Mouse (Mus musculus): ENCODE data around the gene Nrbf2. TPM values are rescaled to one million over a fixed set of nuclear protein-coding genes. Genes with fewer than 3 reads are reported as not detected.

The Nrbf2 gene
- total RNA-seq (2021), result 10 to 100 TPM in 1 of 2 experiments, 1 to 10 TPM in 1; 9.3 to 10.1 TPM
- long read RNA-seq, experiment 1, transcript Nrbf2-201 (4 exons, 1,813 nt), result major isoform, 20 of 22 reads
- long read RNA-seq, experiment 1, partial matches to known transcripts, result 0 of 22 reads
- long read RNA-seq, experiment 1, other reads (novel, unspliced or antisense), result 2 of 22 reads
- long read RNA-seq, experiment 2, transcript Nrbf2-201 (4 exons, 1,813 nt), result major isoform, 14 of 17 reads
- long read RNA-seq, experiment 2, partial matches to known transcripts, result 0 of 17 reads
- long read RNA-seq, experiment 2, other reads (novel, unspliced or antisense), result 3 of 17 reads

- DNase-seq, result peak; percentile 82
Observed at GRCm38 (mm10) chr10:67285176-67285814, at the start of gene Nrbf2. TSS of gene Nrbf2 (minus strand) at chr10:67285305.

DNA sequence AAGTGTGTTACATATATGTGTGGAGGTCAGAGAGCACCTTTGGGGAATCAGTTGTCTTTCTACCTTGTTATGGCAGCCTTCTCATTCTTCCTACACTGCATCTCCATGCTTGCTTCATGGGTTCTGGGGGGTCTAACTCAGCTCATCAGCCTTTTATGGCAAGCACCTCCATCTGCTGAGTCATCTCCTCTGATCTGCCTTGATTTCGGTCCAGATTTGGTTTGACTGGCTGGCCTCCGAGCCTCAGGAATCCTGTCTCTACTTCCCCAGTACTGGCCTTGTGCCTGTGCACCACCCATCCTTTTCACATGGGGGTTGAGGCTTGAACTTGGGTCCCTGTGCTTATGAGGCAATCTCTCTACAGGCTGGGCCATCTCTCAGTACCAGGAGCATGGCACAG, 45.5 kb upstream of the Nrbf2 start:
- no peak for DNase-seq

DNA sequence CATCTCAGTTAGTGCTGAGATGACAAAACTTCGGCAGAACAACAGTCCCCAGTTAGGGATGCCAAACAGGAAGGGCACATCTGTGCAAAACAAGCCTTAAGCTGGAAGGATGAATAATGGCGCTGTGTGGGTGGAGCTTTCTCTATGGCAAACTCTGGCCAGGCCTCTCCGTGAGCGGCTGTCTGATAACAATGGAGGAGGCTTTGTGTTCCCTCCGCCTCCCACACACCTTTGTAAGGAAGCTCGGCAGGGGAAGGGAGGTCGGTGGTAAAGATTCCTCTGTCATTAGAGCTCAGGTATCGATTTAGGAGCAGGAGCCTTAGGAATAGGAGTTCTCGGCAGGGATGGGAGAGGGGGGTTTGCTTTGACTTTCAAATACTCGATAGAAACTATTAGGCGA, 44.6 kb upstream of the Nrbf2 start:
- DNase-seq, result no peak

- no peak for DNase-seq
Observed at GRCm38 (mm10) chr10:67328208-67328607, 43.1 kb upstream of the Nrbf2 start.

DNA sequence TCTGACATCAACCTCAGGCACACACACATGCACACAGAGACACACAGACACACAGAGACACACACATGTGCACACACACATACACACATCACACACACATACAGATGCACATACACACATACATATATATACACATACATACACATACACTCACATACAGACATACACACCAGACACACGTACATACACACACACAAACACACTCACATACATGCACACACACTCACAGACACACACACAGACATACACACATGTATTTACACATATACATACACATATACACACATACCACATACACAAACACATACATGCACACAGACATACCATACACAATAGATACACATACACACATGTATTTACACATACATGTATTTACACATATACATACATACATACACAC, 38.9 kb upstream of the Nrbf2 start:
- DNase-seq, result no peak

GRCm38 (mm10) chr10:67321396-67321795, 36.3 kb upstream of the Nrbf2 start:
- no peak for DNase-seq

- DNase-seq, result no peak
Observed at GRCm38 (mm10) chr10:67320207-67320859, 35.2 kb upstream of the Nrbf2 start.

DNA sequence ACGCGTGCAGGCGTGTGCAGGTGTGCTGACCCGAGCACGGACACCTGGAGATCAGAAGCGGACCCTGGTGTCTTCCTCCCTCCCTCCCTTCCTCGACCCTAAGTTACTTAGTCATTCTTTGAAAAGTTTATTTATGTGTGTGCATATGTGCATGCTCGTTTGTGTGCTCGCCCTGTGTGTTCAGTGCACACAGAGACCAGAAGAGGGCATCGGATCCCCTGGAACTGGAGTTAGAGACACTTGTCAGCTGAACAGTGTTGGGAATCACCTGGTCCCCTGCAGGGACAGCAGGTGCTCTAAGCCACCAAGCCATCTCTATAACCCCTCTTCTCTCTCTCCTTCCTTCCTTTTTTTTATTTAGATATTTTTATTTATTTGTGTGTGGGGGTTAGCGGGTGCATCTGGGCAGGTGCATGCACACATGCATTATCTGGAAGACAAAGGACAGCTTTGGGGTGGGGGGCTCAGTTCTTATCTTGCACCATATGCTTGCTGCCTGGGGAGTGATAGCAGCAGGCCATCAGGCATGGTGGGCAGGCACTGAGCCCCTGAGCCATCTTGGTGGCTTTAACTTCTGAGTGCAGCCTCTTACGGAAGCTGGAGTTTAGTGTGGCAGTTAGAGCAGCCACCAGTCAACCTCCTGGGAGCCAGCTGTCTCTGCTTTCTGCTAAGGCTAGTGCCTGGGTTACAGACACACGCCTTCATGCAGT, 34.1 kb upstream of the Nrbf2 start:
- no peak for DNase-seq

- peak; percentile 27 for DNase-seq
Observed at GRCm38 (mm10) chr10:67317931-67318460, 32.9 kb upstream of the Nrbf2 start.

- DNase-seq, result peak; percentile 51
Observed at GRCm38 (mm10) chr10:67314811-67315435, 29.8 kb upstream of the Nrbf2 start.

DNA sequence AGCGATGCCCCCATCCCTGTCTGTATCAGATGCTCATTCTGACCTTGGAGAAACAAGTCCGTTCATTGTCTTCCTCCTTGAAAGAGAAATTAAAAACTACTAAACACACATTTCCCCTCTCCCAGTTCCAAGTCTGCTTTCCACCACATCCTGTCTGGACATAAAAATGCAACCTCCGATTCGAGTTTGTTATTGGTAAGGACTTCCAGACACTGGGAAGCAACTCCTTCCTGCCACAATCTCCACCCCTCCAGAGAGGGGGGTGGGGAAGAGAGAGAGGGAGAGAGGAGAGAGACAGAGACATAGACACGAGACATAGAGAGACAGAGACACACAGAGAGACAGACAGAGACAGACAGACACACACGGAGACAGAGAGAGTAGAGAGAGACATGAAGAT, 27.4 kb upstream of the Nrbf2 start:
- no peak for DNase-seq

- DNase-seq, result peak; percentile 55
Observed at GRCm38 (mm10) chr10:67311277-67311959, 26.3 kb upstream of the Nrbf2 start.

DNA sequence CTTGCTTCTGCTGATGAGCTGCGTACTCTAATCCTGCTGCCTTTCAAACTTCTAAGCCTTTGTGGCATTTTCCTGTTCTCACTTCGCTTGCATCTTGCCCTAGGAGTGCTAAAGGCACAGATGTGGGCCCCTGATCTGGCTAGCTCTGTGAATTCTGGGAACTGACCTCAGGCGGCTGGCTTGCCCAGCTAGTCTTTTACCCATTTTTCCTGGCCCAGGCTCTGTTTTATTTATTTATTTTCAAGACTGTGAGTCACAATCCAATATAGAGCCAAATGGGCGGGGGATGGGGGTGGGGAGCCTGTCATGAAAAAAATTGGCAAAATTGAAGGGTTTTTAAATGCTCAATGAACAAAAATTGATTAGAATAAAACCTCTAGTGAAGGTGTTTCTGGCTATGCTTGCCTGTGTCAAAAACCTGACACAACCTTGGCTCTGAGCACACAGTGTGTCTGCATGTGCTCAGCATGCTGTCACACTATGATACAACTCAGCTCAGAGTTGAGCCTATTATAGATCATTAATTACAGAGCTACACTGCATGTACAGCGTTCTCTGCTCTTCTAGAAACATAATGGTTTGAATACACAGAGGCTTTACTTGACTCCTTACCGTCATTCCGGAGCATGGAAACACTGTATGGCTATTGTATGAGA, 24.5 kb upstream of the Nrbf2 start:
- no peak for DNase-seq

DNA sequence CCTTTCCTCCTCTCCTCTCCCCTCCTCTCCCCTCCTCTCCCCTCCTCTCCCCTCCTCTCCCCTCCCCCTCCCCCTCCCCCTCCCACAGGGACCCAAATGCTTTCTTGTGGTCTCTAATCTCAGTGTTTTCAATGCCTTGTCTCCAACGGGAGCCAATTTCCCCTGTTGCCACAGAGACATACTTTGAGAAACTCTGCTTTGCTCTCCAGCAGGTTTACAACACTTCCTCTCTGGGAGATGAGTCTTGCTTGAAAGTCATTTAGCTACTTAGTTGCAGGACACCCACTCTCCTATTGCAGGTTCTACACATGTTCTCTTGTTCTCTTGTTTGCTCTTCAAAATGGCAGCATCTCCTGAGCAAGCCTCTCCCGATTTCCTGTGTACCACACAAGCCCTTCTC, 17.2 kb upstream of the Nrbf2 start:
- DNase-seq, result no peak

DNA sequence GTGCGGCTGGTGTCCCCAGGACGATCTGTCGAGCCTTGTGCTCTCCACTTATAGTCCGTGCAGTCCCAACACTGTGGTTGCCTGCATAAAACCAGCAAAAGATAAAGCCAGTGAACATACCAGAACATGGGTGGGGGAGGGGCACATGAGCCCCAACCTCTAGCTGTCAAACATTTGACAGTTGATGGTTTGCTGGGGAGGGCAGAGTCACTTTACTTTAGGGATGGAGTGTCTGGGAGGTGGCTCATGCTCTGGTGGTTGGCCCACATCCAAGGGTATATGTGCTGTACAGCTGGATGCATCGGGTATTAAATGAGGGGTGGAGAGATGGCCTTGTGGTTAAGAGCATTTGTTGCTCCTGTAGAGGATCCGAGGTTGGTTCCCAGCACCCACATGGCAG, 15.9 kb upstream of the Nrbf2 start:
- DNase-seq, result no peak

DNA sequence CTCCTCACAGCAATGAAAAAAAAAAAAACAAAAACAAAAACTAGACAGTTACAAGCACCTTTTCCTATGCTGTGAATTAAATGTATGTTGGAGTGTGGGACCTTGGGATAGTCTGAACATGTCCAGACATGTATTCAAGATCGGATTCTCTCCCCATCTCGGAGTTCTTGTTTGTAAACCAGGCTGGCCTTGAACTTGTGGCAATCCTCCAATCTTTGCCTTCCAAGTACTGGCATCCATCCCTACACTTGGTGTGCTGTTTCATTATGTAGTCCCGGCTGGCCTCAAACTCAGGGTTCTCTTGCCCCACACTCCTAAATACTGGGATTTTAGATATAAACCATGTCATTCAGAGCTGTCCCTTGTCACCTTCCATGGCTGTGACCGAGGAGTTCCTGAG, 14.2 kb upstream of the Nrbf2 start:
- DNase-seq, result no peak

GRCm38 (mm10) chr10:67298856-67299255, 13.8 kb upstream of the Nrbf2 start:
- DNase-seq, result no peak

- DNase-seq, result no peak
Observed at GRCm38 (mm10) chr10:67297175-67297855, 12.2 kb upstream of the Nrbf2 start.

DNA sequence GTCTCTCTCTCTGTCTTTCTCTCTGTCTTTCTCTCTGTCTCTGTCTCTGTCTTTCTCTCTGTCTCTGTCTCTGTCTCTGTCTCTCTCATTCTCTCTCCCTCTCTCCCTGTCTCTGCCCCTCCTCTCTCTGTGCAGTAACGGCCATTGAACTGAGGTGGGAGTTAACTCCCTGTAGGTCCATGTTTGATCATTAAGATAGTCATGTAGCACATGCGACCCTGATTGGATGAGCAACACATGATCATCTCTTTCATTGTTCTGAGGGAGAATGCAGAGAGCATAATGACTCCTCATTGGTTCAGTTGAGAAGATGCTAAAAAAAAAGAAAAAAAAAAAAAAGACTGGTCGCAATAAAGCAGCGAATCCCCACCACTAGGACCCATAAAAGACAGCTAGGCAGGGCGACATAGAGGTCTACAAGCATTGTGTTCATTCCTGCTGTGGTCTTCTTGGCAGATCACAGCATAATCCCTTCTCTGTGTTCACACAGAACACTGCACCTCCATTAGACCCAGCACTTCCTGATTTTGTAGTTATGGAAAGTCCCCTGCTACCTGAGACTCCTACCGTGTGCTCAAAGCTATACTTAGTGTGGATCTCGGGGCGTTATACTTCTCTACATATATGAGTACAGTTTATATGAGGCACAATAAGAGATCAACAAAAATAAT, 11.5 kb upstream of the Nrbf2 start:
- DNase-seq, result no peak

Data from gastrocnemius, postnatal 10 days (tissue).